Mouse (Mus musculus) embryonic fibroblast, embryonic 13.5 days (primary cell): ENCODE data around the gene 2810408A11Rik.

Source experiments
- CTCF ChIP-seq: IDR thresholded peaks from 2 replicates; pipeline ENCODE4 v1.5.1; 2011; ENCODE audit warnings: mild to moderate bottlenecking, control low read depth, low read length, moderate library complexity, borderline replicate concordance; ENCODE audit not compliant: insufficient read depth
- POLR2A ChIP-seq: IDR thresholded peaks from 2 replicates; pipeline ENCODE4 v1.6.1; 2011; ENCODE audit warnings: low read depth, mild to moderate bottlenecking, control low read depth, low read length, moderate library complexity

DNA sequence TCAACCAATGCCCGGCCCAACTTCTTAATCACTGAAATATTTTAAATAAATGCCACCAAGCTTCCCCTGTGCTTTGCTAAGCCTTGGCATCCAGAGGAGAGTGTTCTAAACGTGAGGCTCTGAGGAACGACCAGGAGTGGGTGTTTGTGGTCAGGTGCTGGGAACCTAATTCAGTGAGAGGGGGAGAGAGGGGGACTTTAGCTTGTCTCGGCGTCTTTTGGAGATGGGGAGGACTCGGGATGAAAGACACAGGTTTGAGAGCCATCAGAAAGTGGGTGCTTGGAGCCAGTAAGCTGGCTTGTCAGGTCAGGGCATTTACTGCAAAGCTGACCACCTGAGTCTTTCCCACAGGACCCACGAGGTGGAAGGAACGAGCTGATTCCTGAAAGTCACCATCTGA lies 31.0 kb upstream of the 2810408A11Rik start:
- TF ChIP-seq POLR2A (no peak), CTCF (no peak)
